Comparison of ENCODE assay signal across 8 mouse cellular contexts in the genomic region with DNA sequence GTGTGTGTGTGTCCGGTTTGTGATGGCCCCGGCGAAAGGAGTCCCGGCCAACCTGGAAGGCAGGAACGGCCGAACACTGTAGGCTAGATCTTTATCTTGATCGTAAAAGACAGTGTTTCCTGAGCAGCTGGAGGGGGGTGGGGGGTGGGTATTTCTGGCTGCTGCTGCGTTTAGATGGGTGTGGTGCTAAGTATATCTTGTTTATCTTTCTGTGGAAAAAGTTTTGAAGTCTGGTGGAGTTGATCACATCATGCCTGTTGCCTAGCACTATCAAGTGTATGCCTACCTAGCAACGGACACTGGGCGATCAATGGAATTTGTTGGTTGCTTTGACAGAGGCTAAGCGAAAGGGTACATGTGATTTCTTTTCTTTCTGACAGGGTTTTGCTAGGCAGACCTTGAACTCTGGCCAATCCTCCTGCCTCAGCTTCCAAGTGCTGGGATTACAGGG. TPM values are rescaled to one million over a fixed set of nuclear protein-coding genes. Genes with fewer than 3 reads are reported as not detected.
A peak's percentile ranks its signal among the peaks of the same experiment; 100 is the strongest.
DNase-seq lines count a peak whose midpoint lies in the region; ATAC-seq and TF ChIP-seq lines count a peak whose summit lies in the region.

No protein-coding gene starts in this region.

- intact Hi-C loops in left cerebral cortex, postnatal 25 days (cut with DNase I) = no loop called here

- H3K27ac ChIP-seq in testis, adult 2 months (ENCODE audit: control insufficient read depth, insufficient read depth, low read depth, low read length) = peak overlapping the region; percentile 89
- H3K27ac ChIP-seq in heart, embryonic 12.5 days (ENCODE audit: poor library complexity, severe bottlenecking) = peak overlapping the region; percentile 99
- peak overlapping the region; percentile 99 for H3K27ac ChIP-seq in limb, embryonic 11.5 days (replicated peaks; ENCODE audit: low read depth, low read length)
- peak overlapping the region; percentile 99 for H3K27ac ChIP-seq in midbrain, embryonic 12.5 days (replicated peaks)

- H3K36me3 ChIP-seq in testis, adult 2 months (ENCODE audit: control insufficient read depth, insufficient read depth, low read length) = no peaks in the 10 kb centered on the region
- 0 out of 2 replicates have a peak, but pooled peaks cover 3% of the 10 kb centered on the region for H3K36me3 ChIP-seq in heart, embryonic 12.5 days
- H3K36me3 ChIP-seq in limb, embryonic 11.5 days (ENCODE audit: control insufficient read depth, insufficient read depth, low read length) = 0 out of 2 replicates have a peak, but pooled peaks cover 2% of the 10 kb centered on the region
- H3K36me3 ChIP-seq in midbrain, embryonic 12.5 days = peaks cover 12% of the 10 kb centered on the region

- no peak for DNase-seq in testis, postnatal 10 days (ENCODE audit: low spot score)
- peak; percentile 72 for DNase-seq in brain, embryonic 14.5 days (ENCODE audit: low read depth)
- DNase-seq in limb, embryonic 11.5 days (ENCODE audit: low spot score) = no peak
- DNase-seq in layer of hippocampus, adult 8-10 months (ENCODE audit: low spot score in 2 of 2) = no peak
- DNase-seq in left cerebral cortex, postnatal 25 days (ENCODE audit: low spot score in 2 of 2) = no peak

- no peak for TF ChIP-seq CTCF in testis, adult 2 months (IDR thresholded peaks at IDR 0.05; ENCODE audit: control insufficient read depth, insufficient read depth, insufficient replicate concordance, low read depth, low read length)
- no peak for TF ChIP-seq CTCF in brain, embryonic 14.5 days (IDR thresholded peaks at IDR 0.05; ENCODE audit: borderline replicate concordance, extremely low read depth, insufficient read depth, insufficient read length)

- H3K4me1 ChIP-seq in testis, adult 2 months (ENCODE audit: control insufficient read depth, insufficient read depth, low read length) = peaks cover 18% of the 10 kb centered on the region
- peaks cover 50% of the 10 kb centered on the region for H3K4me1 ChIP-seq in heart, embryonic 12.5 days (replicated peaks)
- H3K4me1 ChIP-seq in limb, embryonic 11.5 days (ENCODE audit: control insufficient read depth, insufficient read depth, low read length) = peaks cover 32% of the 10 kb centered on the region
- H3K4me1 ChIP-seq in midbrain, embryonic 12.5 days = peaks cover 42% of the 10 kb centered on the region

- under 1% methylated on average over 11 of the region's 11 CpGs for WGBS in heart, embryonic 12.5 days
- WGBS in limb, embryonic 11.5 days = 2% methylated on average over 11 of the region's 11 CpGs
- WGBS in midbrain, embryonic 12.5 days = under 1% methylated on average over 11 of the region's 11 CpGs

- H3K27me3 ChIP-seq in testis, adult 2 months (ENCODE audit: control insufficient read depth, insufficient read depth, low read length) = no peaks in the 10 kb centered on the region
- H3K27me3 ChIP-seq in heart, embryonic 12.5 days (replicated peaks) = no peaks in the 10 kb centered on the region
- no peaks in the 10 kb centered on the region for H3K27me3 ChIP-seq in limb, embryonic 11.5 days (ENCODE audit: control insufficient read depth, insufficient read depth, low read length)
- H3K27me3 ChIP-seq in midbrain, embryonic 12.5 days = no peaks in the 10 kb centered on the region

- peak overlapping the region; percentile 96 for H3K9ac ChIP-seq in heart, embryonic 12.5 days
- H3K9ac ChIP-seq in limb, embryonic 11.5 days (ENCODE audit: low read length) = peak overlapping the region; percentile 97
- H3K9ac ChIP-seq in midbrain, embryonic 12.5 days (replicated peaks) = peak overlapping the region; percentile 96

- peak overlapping the region; percentile 89 for H3K4me3 ChIP-seq in testis, adult 2 months (ENCODE audit: control insufficient read depth, low read depth, low read length)
- peak overlapping the region; percentile 75 for H3K4me3 ChIP-seq in heart, embryonic 12.5 days
- H3K4me3 ChIP-seq in limb, embryonic 11.5 days (ENCODE audit: low read depth, low read length) = peak overlapping the region; percentile 87
- H3K4me3 ChIP-seq in midbrain, embryonic 12.5 days = peak overlapping the region; percentile 56

- no peak; the same call in 1 of the 2 replicates for ATAC-seq in heart, embryonic 12.5 days (ENCODE audit: insufficient number of reproducible peaks, low FRiP score)
- ATAC-seq in limb, embryonic 11.5 days (ENCODE audit: insufficient number of reproducible peaks, low FRiP score, low TSS enrichment, low read depth) = no peak
- 0 out of 2 replicates have a peak, but pooled peaks have one; percentile 3 for ATAC-seq in midbrain, embryonic 12.5 days (ENCODE audit: low FRiP score, low read depth)

- TF ChIP-seq POLR2A in testis, adult 2 months (IDR thresholded peaks at IDR 0.05; ENCODE audit: control insufficient read depth, low read depth, low read length) = no peak
- no peak for TF ChIP-seq POLR2A in brain, embryonic 14.5 days (IDR thresholded peaks at IDR 0.05; ENCODE audit: borderline replicate concordance, extremely low read depth, insufficient read depth, insufficient read length, poor library complexity, severe bottlenecking)

- peak overlapping the region; percentile 75 for H3K4me2 ChIP-seq in heart, embryonic 12.5 days
- peak overlapping the region; percentile 70 for H3K4me2 ChIP-seq in limb, embryonic 11.5 days (ENCODE audit: low read depth, severe bottlenecking)
- peak overlapping the region; percentile 71 for H3K4me2 ChIP-seq in midbrain, embryonic 12.5 days (replicated peaks)

- H3K9me3 ChIP-seq in heart, embryonic 12.5 days (replicated peaks) = peaks cover 5% of the 10 kb centered on the region; the same call in 1 of the 2 replicates
- H3K9me3 ChIP-seq in limb, embryonic 11.5 days (ENCODE audit: control insufficient read depth, low read length) = no peaks in the 10 kb centered on the region
- H3K9me3 ChIP-seq in midbrain, embryonic 12.5 days = no peaks in the 10 kb centered on the region

RNA-seq across cellular contexts. Expression of a gene that starts 1.1 kb away (rescaled TPM):
- 11.8 and 13.6 TPM in 2 replicates for polyA plus RNA-seq in testis, adult 2 months (2012; rRNA removed)
- 57.2 and 57.5 TPM in 2 replicates for polyA plus RNA-seq in brain, embryonic 14.5 days (2012; rRNA removed)
- 24.3 and 25.7 TPM in 2 replicates for polyA plus RNA-seq in heart, embryonic 12.5 days (2016; fragmentation: Nextera tagmentation; extraction: Ambion mirVana)
- polyA plus RNA-seq in limb, embryonic 11.5 days (2014; fragmentation: Nextera tagmentation; extraction: Ambion mirVana) = 67.3 and 71.1 TPM in 2 replicates
- 38.3 and 39.2 TPM in 2 replicates for polyA plus RNA-seq in midbrain, embryonic 12.5 days (2016; fragmentation: Nextera tagmentation; extraction: Ambion mirVana)
- total RNA-seq in layer of hippocampus, adult 8-10 months (2022) = 10 to 100 TPM; 27.1 to 28.8 (median 27.7) TPM
- 10 to 100 TPM; 20.2 to 20.3 TPM for total RNA-seq in left cerebral cortex, postnatal 25 days (2021)

RNA-seq across cellular contexts. Expression of a gene that starts 49.7 kb away (rescaled TPM):
- polyA plus RNA-seq in testis, adult 2 months (2012; rRNA removed) = 0.25 and 0.60 TPM in 2 replicates
- polyA plus RNA-seq in brain, embryonic 14.5 days (2012; rRNA removed) = 1.4 and 1.8 TPM in 2 replicates
- 0.27 and 0.63 TPM in 2 replicates for polyA plus RNA-seq in heart, embryonic 12.5 days (2016; fragmentation: Nextera tagmentation; extraction: Ambion mirVana)
- polyA plus RNA-seq in limb, embryonic 11.5 days (2014; fragmentation: Nextera tagmentation; extraction: Ambion mirVana) = not detected in 2 replicates
- polyA plus RNA-seq in midbrain, embryonic 12.5 days (2016; fragmentation: Nextera tagmentation; extraction: Ambion mirVana) = 0.16 and 0.32 TPM in 2 replicates
- 1 to 10 TPM; 1.1 to 1.4 (median 1.2) TPM for total RNA-seq in layer of hippocampus, adult 8-10 months (2022)
- total RNA-seq in left cerebral cortex, postnatal 25 days (2021) = 10 to 100 TPM; 10.8 to 15.4 TPM
